Mouse (Mus musculus): Measurements from ENCODE around the gene Fcamr.

The Fcamr gene

GRCm38 (mm10) chr1:130854819-130855218 lies 54.1 kb downstream of the Fcamr start:
- no peak for DNase-seq (ENCODE audit: low spot score)

DNA sequence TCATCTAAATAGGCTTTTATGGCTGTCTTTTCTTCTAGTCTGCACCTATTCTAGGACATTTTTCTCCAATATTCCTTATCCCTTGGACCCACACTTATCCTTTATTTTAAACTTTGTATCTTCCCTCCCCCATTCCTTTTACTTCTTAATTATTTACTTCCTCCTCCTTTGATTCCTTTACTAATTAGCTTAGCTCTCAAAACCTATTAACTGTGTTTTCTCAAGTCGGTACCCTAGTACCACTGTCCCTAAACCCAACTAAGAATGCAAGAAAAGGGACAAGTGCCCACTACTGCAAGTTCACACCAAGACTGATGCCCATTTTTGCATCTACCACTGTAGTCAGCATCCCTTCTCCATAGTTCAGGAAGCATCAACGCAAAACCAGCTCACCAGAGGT lies 55.0 kb downstream of the Fcamr start:
- no peak for DNase-seq (ENCODE audit: low spot score)

GRCm38 (mm10) chr1:130857456-130857855 lies 56.8 kb downstream of the Fcamr start:
- DNase-seq (ENCODE audit: low spot score) = no peak

DNA sequence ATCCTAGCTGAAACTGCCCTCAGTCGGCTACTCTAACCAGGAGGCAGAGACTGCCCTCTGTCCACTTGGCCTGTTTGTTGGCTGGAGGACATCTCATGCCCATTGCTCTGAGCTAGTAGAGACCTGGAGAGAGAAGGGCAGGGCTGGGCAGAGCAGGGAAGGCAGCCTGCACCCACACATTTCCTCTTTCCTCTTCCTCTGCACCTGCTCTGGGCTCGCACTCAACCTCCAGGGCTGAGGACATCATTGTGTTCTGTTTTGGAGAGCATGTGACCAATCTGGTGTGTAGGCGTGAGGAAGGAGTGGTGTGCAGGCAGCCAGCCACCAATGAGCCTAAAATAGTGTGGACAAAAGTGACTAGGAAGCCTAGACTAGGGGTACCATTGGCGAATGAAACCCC lies 63.5 kb downstream of the Fcamr start:
- DNase-seq (ENCODE audit: low spot score) = peak; percentile 37

Data from T-cell, adult 2 months (primary cell).